Mouse (Mus musculus): ENCODE measurements around the gene Cbx5. TPM values are rescaled to one million over a fixed set of nuclear protein-coding genes. Genes with fewer than 3 reads are reported as not detected.
A peak's percentile ranks its signal among the peaks of the same experiment; 100 is the strongest.

Cbx5 gene
- polyA plus RNA-seq, 1 experiment from 2014 or later = 91.8 TPM

DNA sequence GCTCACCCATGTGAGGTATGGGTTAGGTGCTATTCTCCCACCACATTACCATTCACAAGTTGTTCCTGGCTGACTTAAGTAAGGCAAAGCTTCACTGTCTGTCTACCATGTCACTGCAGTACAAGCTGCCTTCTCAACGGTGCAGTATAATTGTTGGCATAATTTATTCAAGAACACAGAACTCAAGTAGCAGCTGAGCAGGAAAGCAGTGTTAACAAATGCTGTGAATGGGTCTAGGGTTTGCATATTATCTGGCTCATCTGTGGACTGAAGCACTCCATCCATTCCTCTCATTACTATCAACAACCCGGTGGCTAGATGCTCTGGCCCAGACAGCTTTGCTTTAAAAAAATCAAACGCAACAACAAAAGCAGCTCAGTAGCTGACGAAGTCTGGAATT lies 41.8 kb downstream of the Cbx5 start:
- Histone ChIP-seq H3K4me1 (no peaks in the 10 kb centered on the region), H3K27ac (no peak overlapping the region), H3K9ac (no peak overlapping the region), H3K27me3 (replicated peaks) (no peaks in the 10 kb centered on the region), H3K36me3 (peaks cover 25% of the 10 kb centered on the region), H3K4me2 (no peak overlapping the region), H3K9me3 (no peaks in the 10 kb centered on the region), H3K4me3 (replicated peaks) (no peak overlapping the region)
- ATAC-seq (ENCODE audit: insufficient read depth, low FRiP score, low read depth) = no peak
- 75% methylated on average over 4 of the region's 4 CpGs for WGBS

- Histone ChIP-seq H3K4me1 (no peaks in the 10 kb centered on the region), H3K27ac (no peak overlapping the region), H3K9ac (no peak overlapping the region), H3K27me3 (replicated peaks) (no peaks in the 10 kb centered on the region), H3K4me3 (replicated peaks) (no peak overlapping the region), H3K36me3 (peaks cover 26% of the 10 kb centered on the region), H3K9me3 (no peaks in the 10 kb centered on the region), H3K4me2 (no peak overlapping the region)
- WGBS = 82% methylated on average over 1 of the region's 1 CpGs
- no peak for ATAC-seq (ENCODE audit: insufficient read depth, low FRiP score, low read depth)
These were observed 42.8 kb downstream of the Cbx5 start for GRCm38 (mm10) chr15:103196835-103197234.

DNA sequence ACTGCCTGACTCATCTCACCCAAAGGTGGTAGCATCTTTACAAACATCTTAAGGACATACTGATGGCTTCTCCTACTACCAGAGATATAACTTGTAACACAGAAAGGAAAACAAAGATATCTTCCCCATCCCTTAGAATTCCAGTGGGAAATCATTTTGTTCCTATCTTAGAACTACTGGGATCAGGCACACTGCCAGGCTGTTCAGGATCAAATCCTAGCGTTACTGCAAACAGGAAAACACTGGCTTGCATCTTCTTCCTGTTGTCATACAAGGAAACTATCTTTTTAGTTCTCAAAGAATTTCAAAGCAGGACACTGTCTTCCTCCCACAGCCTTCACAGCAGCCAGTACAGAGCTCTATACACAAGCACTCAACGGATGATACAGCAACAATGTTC lies 46.0 kb downstream of the Cbx5 start:
- Histone ChIP-seq H3K9ac (no peak overlapping the region), H3K36me3 (peaks cover 16% of the 10 kb centered on the region), H3K4me3 (replicated peaks) (no peak overlapping the region), H3K4me1 (no peaks in the 10 kb centered on the region), H3K27me3 (replicated peaks) (no peaks in the 10 kb centered on the region), H3K27ac (no peak overlapping the region), H3K9me3 (no peaks in the 10 kb centered on the region), H3K4me2 (no peak overlapping the region)
- no peak for ATAC-seq (ENCODE audit: insufficient read depth, low FRiP score, low read depth)
- 71% methylated on average over 2 of the region's 2 CpGs for WGBS

DNA sequence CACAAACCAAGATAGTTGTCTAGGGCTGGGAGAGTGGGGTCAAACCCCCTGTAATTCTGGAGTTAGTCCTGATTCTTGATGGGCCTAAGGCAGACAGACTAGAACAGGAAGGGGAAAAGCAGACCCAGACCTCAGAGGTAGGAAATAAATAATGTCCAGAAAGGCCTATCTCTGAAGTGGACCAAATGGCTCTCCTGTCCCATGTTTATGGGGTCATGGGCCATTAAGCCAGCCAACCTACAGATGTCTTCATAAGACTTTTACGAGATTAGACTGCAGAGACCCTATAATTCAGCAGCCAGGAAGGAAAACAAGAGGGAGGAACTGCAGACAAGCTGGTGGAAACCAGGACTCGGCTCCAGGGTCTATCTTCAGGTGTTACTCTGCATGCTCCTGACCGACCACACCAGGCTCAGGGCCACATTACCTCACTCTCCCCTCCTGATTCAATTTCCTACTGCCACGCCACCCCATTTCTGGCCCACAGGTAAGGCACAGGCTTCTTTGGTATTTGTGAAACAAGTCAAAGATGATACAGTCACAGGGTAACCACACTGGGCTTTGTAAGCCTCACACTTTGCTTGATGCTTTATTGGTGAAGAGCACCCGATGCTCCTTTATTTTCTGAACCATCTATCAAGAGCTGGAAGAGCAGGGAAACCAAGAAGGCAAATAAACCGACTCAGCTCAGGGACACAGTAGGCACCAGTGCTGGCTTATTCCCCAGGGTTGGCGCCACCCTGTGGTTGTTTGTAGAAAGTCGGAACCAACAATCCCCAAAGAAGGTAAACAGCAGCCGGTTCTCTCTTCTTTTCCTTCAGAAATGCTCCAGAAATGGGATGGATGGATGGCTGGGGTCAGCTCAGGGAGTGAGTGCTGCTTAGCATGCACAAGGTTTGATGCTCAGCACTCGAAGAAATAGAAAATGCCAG lies 48.8 kb downstream of the Cbx5 start:
- H3K4me3 ChIP-seq (replicated peaks) = no peak overlapping the region
- ATAC-seq (ENCODE audit: insufficient read depth, low FRiP score, low read depth) = no peak
- WGBS = 58% methylated on average over 10 of the region's 10 CpGs
- no peaks in the 10 kb centered on the region for H3K4me1 ChIP-seq
- no peak overlapping the region for H3K9ac ChIP-seq
- H3K27ac ChIP-seq = no peak overlapping the region
- no peaks in the 10 kb centered on the region for H3K27me3 ChIP-seq (replicated peaks)
- peaks cover 4% of the 10 kb centered on the region for H3K36me3 ChIP-seq
- no peaks in the 10 kb centered on the region for H3K9me3 ChIP-seq
- H3K4me2 ChIP-seq = no peak overlapping the region

DNA sequence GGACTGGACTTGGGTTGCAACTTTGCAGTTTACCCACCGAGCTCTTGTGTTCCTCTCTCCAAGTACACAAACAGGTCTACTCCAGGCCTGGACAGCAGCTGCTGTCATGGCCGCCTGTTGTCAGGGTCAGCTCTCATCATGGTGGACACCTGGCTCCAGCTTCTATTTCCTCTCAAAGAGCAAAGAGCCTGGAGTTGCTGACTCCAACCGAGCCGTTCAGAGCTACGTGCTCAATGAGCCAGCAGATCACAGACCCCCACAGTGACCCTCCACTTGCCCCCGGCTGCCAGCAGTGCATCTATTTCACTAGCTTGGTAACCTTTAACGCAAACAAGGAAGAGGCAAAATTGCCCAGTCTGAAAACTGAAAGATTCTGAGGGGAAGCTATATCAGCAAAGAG lies 49.5 kb downstream of the Cbx5 start:
- Histone ChIP-seq H3K27ac (no peak overlapping the region), H3K36me3 (peaks cover 4% of the 10 kb centered on the region), H3K4me3 (replicated peaks) (no peak overlapping the region), H3K9ac (no peak overlapping the region), H3K4me2 (no peak overlapping the region), H3K27me3 (replicated peaks) (no peaks in the 10 kb centered on the region), H3K4me1 (no peaks in the 10 kb centered on the region), H3K9me3 (no peaks in the 10 kb centered on the region)
- no peak for ATAC-seq (ENCODE audit: insufficient read depth, low FRiP score, low read depth)
- WGBS = 71% methylated on average over 7 of the region's 7 CpGs

DNA sequence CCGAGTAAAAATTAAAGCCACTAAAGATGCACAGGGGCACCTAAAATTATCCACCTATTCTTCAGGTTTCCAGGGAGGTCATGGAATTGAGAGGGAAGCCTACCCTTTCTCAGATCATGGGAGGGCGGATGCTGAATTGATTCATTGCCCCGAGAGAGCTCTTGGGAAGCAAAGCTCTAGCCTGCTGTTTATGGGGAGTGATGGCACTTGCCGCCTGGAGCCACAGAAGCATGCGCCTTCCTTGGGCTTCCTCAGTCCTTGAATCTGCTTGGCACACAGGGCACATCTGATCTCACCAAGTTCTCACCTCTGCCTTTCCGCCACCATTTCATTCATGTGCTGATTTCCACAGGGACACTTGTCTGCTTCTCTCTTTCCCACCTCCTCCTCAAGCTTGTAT lies 51.8 kb downstream of the Cbx5 start:
- peaks cover 2% of the 10 kb centered on the region for H3K36me3 ChIP-seq
- H3K9me3 ChIP-seq = no peaks in the 10 kb centered on the region
- no peak overlapping the region for H3K4me3 ChIP-seq (replicated peaks)
- 0 out of 2 replicates have a peak, but pooled peaks cover 9% of the 10 kb centered on the region for H3K27me3 ChIP-seq (replicated peaks)
- ATAC-seq (ENCODE audit: insufficient read depth, low FRiP score, low read depth) = no peak
- no peak overlapping the region for H3K4me2 ChIP-seq
- no peak overlapping the region for H3K27ac ChIP-seq
- H3K9ac ChIP-seq = no peak overlapping the region
- WGBS = 76% methylated on average over 6 of the region's 6 CpGs
- peaks cover 11% of the 10 kb centered on the region for H3K4me1 ChIP-seq

DNA sequence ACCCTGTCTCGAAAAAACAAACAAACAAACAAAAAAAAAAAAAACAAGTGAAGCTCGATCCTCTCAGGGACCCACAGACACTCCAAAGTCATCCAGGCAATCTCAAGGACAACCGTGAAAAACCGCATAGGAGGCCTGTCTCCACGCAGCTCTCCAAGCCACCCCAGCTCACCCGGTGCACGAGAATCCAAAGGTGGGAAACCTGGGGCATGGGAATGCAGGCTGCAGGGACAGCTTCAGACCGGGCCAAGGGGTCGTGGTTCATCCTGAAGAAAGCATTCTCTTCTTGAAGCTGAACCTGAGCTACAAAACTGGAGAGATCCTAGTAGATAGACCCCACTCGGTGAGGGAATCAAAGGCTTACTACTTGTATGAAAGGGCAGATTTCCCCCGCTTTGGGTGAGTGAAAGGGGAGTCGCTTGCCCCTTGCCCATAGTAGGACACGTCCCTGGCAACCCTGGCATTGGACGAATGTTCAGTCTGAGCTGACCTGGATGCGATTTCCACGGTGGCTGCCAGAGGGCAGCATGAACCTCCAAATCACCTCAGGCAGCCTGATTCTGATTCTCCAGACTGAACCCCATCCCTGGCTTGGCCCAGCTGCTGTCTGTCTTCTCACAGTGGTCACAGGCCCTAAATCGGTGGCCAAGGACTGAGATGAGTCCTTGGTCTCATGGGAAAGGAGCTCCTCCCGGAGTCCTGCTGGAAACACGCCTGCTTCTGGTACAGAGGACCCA lies 54.0 kb downstream of the Cbx5 start:
- 47% methylated on average over 19 of the region's 19 CpGs for WGBS
- ATAC-seq (ENCODE audit: insufficient read depth, low FRiP score, low read depth) = no peak
- no peak overlapping the region for H3K27ac ChIP-seq

GRCm38 (mm10) chr15:103183651-103184610 lies 55.7 kb downstream of the Cbx5 start:
- Histone ChIP-seq H3K36me3 (no peaks in the 10 kb centered on the region), H3K4me2 (peak overlapping the region; percentile 76), H3K27ac (no peak overlapping the region), H3K9me3 (no peaks in the 10 kb centered on the region), H3K4me3 (replicated peaks) (0 out of 2 replicates have a peak overlapping the region, but pooled peaks have one; percentile 43), H3K27me3 (replicated peaks) (peaks cover 23% of the 10 kb centered on the region), H3K4me1 (peaks cover 13% of the 10 kb centered on the region), H3K9ac (no peak overlapping the region)
- 10% methylated on average over 25 of the region's 25 CpGs for WGBS
- ATAC-seq (ENCODE audit: insufficient read depth, low FRiP score, low read depth) = no peak

More for the DNA sequence above, 54.0 kb downstream of the Cbx5 start:
- no peaks in the 10 kb centered on the region for H3K9me3 ChIP-seq
- no peak overlapping the region for H3K9ac ChIP-seq
- 0 out of 2 replicates have a peak, but pooled peaks cover 13% of the 10 kb centered on the region for H3K27me3 ChIP-seq (replicated peaks)
- H3K4me3 ChIP-seq (replicated peaks) = no peak overlapping the region
- H3K4me1 ChIP-seq = peaks cover 13% of the 10 kb centered on the region
- H3K36me3 ChIP-seq = no peaks in the 10 kb centered on the region
- no peak overlapping the region for H3K4me2 ChIP-seq

DNA sequence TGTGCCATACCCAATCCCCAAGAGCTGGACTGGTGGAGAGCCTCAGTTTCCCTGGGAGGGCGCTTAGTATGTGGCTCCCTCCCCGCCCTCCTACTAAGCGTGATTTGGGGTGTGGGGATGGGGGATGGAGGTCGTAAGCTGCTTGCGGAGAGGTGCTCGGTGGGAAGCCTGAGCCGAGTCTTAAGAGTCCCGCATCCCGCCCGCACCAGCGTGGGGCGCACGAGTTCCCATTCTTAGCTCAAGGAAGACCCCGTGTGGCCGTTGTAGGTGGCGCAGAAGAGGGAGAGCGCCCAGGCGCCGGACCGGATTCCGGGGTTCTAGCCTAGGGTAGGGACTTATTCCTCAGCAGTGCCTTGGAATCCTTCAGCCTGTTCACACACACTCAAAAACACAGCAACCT lies 56.5 kb downstream of the Cbx5 start:
- H3K9ac ChIP-seq = peak overlapping the region; percentile 14; the same call in 1 of the 2 replicates
- ATAC-seq (ENCODE audit: insufficient read depth, low FRiP score, low read depth) = 0 out of 2 replicates have a peak, but pooled peaks have one; percentile 32

DNA sequence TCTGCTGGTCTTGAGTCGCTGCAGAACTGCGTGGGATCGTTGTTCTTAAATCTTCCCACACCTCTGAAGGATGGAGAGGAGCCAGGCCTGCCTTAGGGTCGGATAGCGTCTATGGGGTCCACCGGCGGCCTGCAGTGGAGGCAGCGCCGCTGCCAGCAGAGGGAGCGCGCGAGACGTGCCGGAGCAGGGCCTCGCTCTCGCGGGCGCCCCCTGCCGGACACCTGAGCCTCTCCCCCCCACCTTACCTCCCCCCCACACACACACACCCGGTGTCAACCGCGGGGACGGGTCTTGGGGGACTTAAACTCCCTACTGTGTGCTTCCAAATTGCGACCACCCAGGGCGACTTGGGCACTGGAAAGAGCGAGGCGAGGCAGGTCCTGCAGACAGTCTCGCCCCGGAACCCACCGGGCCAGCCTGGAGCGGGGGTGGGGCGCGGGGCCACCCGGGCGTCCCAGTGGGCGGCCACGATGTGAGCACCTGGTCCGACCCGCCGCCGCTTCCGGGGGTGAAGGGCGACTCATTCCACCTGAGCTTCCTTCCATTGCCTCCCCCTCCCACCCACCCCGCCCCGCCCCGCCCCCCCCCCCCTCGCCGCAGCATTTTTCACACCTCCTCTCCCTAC lies 57.3 kb downstream of the Cbx5 start:
- no peaks in the 10 kb centered on the region for H3K9me3 ChIP-seq
- H3K4me2 ChIP-seq = peak overlapping the region; percentile 76
- peaks cover 19% of the 10 kb centered on the region for H3K4me1 ChIP-seq
- H3K36me3 ChIP-seq = no peaks in the 10 kb centered on the region
- H3K27me3 ChIP-seq (replicated peaks) = peaks cover 29% of the 10 kb centered on the region
- under 1% methylated on average over 43 of the region's 48 CpGs for WGBS
- H3K9ac ChIP-seq = no peak overlapping the region
- H3K4me3 ChIP-seq (replicated peaks) = peak overlapping the region; percentile 43
- peak; percentile 25 for ATAC-seq (ENCODE audit: insufficient read depth, low FRiP score, low read depth)
- no peak overlapping the region for H3K27ac ChIP-seq

More for the DNA sequence above, 56.5 kb downstream of the Cbx5 start:
- H3K27me3 ChIP-seq (replicated peaks) = peaks cover 26% of the 10 kb centered on the region
- no peak overlapping the region for H3K27ac ChIP-seq
- H3K36me3 ChIP-seq = no peaks in the 10 kb centered on the region
- WGBS = 1% methylated on average over 21 of the region's 21 CpGs
- H3K9me3 ChIP-seq = no peaks in the 10 kb centered on the region
- H3K4me3 ChIP-seq (replicated peaks) = peak overlapping the region; percentile 43
- H3K4me1 ChIP-seq = peaks cover 13% of the 10 kb centered on the region
- peak overlapping the region; percentile 76 for H3K4me2 ChIP-seq

DNA sequence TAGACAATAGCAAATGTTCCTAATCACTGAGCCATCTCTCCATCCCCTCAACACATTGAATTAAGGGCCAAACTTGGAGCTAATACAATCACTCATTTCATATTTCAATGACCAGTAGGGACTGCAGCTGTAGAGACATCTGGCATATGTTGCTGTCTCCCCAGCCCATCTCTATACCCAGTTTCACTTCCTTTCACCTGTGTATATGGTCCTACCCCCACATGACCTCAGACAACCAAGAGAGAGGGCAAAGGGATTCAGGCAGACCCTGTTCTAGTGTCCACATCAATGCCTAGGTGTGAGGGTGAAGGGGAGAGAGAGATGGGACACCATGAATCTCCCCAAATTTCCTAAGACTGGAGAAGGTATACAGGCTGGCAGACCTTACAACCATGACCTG lies 59.2 kb downstream of the Cbx5 start:
- H3K36me3 ChIP-seq = no peaks in the 10 kb centered on the region
- peaks cover 21% of the 10 kb centered on the region for H3K4me1 ChIP-seq
- no peak for ATAC-seq (ENCODE audit: insufficient read depth, low FRiP score, low read depth)
- no peak overlapping the region for H3K9ac ChIP-seq
- H3K27ac ChIP-seq = no peak overlapping the region
- no peak overlapping the region for H3K4me2 ChIP-seq
- no peak overlapping the region for H3K4me3 ChIP-seq (replicated peaks)
- peaks cover 47% of the 10 kb centered on the region for H3K27me3 ChIP-seq (replicated peaks)
- H3K9me3 ChIP-seq = no peaks in the 10 kb centered on the region
